Mouse (Mus musculus) ovary, adult 18-20 months (tissue): ENCODE measurements around the gene Usp47.
A peak's percentile ranks its signal among the peaks of the same experiment; 100 is the strongest.

Source experiments
- DNase-seq: peaks from one replicate; pipeline ENCODE4 v3.0.0; 2022; ENCODE audit warnings: low spot score, mixed read lengths

Usp47 gene

GRCm38 (mm10) chr7:112023150-112023600 is at the start of gene Usp47:
Gene Usp47, plus strand, starts transcription at chr7:112023504.
- DNase-seq, result peak; percentile 69

- no peak for DNase-seq
These were observed 46.9 kb upstream of the Usp47 start for GRCm38 (mm10) chr7:111976401-111976800.

- DNase-seq, result no peak
These were observed 45.4 kb upstream of the Usp47 start for GRCm38 (mm10) chr7:111977871-111978270.

- no peak for DNase-seq
These were observed 41.0 kb upstream of the Usp47 start for GRCm38 (mm10) chr7:111982296-111982695.

- DNase-seq, result no peak
These were observed 38.8 kb upstream of the Usp47 start for GRCm38 (mm10) chr7:111984530-111984929.

- DNase-seq, result no peak
These were observed 38.0 kb upstream of the Usp47 start for GRCm38 (mm10) chr7:111985266-111985665.

GRCm38 (mm10) chr7:111986906-111987305 is 36.4 kb upstream of the Usp47 start:
- DNase-seq, result no peak

GRCm38 (mm10) chr7:111997441-111997840 is 25.9 kb upstream of the Usp47 start:
- DNase-seq, result no peak

- no peak for DNase-seq
These were observed 24.8 kb upstream of the Usp47 start for GRCm38 (mm10) chr7:111998446-111999004.

- DNase-seq, result no peak
These were observed 23.9 kb upstream of the Usp47 start for GRCm38 (mm10) chr7:111999376-111999775.

- no peak for DNase-seq
These were observed 23.1 kb upstream of the Usp47 start for GRCm38 (mm10) chr7:112000166-112000565.

- DNase-seq, result no peak
These were observed 12.8 kb upstream of the Usp47 start for GRCm38 (mm10) chr7:112010511-112010910.

GRCm38 (mm10) chr7:112010976-112011375 is 12.3 kb upstream of the Usp47 start:
- no peak for DNase-seq

- peak; percentile 2 for DNase-seq
These were observed 11.2 kb upstream of the Usp47 start for GRCm38 (mm10) chr7:112012102-112012501.

GRCm38 (mm10) chr7:112012621-112013177 is 10.6 kb upstream of the Usp47 start:
- no peak for DNase-seq

- DNase-seq, result no peak
These were observed 9.2 kb upstream of the Usp47 start for GRCm38 (mm10) chr7:112014148-112014547.

GRCm38 (mm10) chr7:112022506-112023149 is 676 bp upstream of the Usp47 start:
- DNase-seq, result no peak

- no peak for DNase-seq
These were observed 519 bp downstream of the Usp47 start for GRCm38 (mm10) chr7:112023601-112024445.

GRCm38 (mm10) chr7:112024446-112024730 is 1.1 kb downstream of the Usp47 start:
- no peak for DNase-seq

- DNase-seq, result no peak
These were observed 1.6 kb downstream of the Usp47 start for GRCm38 (mm10) chr7:112024856-112025255.

GRCm38 (mm10) chr7:112030594-112030993 is 7.3 kb downstream of the Usp47 start:
- no peak for DNase-seq

- no peak for DNase-seq
These were observed 12.5 kb downstream of the Usp47 start for GRCm38 (mm10) chr7:112035804-112036203.

- DNase-seq, result no peak
These were observed 13.3 kb downstream of the Usp47 start for GRCm38 (mm10) chr7:112036636-112037035.
